Mouse (Mus musculus) hindlimb bud, embryonic 11.5 days (tissue): ENCODE results near the gene Snx12.
A peak's percentile ranks its signal among the peaks of the same experiment; 100 is the strongest.

Source experiments
- DNase-seq: peaks from one replicate; pipeline ENCODE4 v3.0.0-alpha.2; 2012; ENCODE audit warnings: low read depth, low spot score; ENCODE audit errors: extremely low spot score

Gene Snx12

DNA sequence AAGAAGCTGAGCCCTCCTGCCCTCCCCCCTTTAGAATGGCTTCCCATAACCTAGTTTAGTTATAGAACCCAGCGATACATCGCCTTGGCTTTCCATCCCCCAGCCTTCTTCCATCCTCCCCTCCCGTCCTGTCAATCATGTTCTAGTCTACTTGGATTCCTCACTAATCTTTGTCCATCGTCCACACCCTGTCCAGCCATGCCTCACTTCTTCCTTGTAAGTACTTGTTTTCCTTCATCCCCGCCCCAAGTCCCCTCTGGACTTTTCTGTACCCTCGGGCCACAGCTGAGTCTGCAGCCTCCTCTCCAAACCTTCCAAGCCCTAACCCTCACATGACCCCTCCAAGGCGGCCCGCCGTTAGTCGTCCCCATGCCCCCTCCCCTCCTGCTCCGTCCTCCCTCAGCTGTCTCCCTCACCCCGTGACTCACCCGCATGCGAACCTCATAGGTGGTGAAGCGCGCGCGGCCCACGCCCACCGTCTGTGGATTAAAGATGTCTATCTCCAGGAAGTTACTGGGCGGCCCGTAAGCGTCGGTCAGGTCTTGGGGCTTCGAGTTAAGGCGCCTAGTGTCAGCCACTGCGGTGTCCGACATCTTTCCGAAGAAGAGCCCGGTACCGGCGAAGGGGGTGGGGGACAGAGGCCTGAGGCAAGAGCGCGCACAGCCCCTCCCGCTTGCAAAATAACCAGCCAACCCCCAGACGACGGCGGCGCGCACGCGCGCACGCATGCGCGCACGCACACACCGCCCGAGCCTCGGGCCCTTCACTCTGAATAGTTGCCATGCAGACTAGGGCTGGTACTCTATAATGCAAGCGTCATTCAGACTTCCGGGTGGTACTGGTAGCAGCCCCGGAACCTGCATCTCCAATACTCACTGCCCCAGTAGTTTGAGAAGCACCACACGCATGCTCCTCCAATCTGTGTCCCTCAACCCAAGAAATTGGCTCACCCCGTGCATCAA, at the start of gene Snx12:
TSS of gene Snx12 (minus strand) at position 730 of the 962 bp plus-strand sequence.
- peak; percentile 73 for DNase-seq

DNA sequence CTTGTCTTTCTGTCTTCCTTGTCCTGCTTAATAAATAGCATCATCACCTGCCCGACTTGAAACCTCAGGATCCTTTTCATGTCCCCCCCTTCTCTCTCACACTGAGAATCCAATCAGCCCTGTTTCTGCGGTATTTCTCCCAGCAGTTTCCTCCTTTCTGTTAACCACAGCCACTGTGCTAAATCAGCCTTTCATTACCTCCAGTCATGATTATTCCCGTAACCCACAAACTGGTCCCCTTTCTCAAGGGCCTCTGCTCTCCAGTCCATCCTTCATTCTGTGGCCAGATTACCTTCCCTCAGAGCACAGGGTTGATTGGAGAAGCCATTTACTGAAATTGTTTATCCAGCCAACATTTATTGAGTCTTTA, 46.4 kb upstream of the Snx12 start, which contains the start of gene Gm20489:
TSS of gene Gm20489 (minus strand) at position 269 of the 370 bp plus-strand sequence.
- no peak for DNase-seq

DNA sequence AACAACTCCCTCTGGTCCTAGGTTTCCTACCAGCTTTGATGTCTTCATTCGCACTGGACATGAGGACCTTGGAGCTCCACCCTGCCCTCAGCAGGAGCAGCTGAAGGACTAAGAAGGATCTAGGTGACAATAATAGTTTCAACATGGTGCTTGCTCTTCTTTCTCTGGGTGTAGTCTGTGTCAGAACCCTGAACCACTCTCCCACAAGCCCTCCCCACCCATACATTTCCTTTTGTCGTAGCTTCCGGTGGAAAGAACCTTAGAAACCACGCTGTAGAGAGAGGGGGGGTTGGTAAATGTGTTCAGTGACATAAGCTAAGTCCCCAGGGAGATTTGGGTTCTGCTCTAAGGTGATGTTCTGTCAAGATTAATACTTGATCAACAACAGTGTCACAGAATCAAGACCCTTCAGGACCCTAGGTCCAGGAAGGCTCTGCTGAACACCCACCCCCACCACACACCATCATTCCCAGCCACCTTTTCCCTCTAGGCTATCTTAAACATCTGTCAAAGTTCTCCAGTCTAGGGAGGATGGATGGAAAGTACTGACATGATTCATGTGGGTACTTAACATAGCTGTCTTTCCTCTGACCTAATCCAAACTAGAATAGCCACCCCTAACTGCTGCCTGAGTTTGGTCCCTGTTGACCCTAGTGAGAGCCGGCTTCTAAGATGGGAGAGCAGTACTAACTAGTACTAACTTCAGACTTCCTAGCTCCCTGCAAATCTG, 45.8 kb upstream of the Snx12 start, which contains the start of gene Il2rg:
TSS of gene Il2rg (minus strand) at position 231 of the 730 bp plus-strand sequence.
- no peak for DNase-seq

DNA sequence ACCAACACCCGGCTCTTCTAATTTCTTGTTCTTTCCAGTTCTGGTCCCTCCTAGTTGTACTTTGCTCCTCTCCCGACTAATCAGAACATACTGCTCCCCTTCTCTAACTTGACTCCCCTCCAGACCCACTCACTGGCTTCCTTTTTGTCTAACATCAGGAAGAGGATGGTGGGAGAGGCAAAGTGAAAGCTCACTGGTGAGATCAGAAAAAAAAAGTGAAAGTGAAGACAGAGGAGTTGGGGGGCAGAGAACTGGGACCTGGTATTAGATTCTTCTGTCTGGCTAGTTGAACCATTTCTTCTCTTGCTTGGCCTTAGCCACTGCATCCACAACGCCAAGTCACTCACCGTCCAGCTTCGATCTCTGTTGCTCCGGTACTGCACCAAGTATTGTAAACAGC, 44.3 kb upstream of the Snx12 start:
- no peak for DNase-seq

DNA sequence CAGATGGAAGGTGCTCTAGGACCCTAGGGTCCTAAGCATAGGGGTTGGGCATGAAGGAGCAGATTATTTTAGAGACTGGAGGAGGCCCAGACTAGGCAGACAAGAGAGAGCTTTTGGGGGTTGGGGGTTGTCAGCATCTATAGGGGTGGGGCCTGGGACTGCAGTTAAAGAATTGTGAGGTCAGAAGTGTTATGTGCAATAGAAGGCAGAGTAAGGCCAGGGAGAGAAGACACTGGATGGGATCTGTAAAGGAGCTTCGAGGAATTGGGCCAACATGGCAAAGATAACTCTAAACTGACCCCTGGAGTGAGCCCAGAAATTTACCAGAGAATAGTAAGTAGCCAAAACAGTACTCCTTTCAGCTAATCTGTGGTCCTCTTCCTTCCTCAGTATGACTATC, 41.5 kb upstream of the Snx12 start, which contains the start of gene Gm614:
TSS of gene Gm614 (minus strand) at position 101 of the 400 bp plus-strand sequence.
- no peak for DNase-seq

DNA sequence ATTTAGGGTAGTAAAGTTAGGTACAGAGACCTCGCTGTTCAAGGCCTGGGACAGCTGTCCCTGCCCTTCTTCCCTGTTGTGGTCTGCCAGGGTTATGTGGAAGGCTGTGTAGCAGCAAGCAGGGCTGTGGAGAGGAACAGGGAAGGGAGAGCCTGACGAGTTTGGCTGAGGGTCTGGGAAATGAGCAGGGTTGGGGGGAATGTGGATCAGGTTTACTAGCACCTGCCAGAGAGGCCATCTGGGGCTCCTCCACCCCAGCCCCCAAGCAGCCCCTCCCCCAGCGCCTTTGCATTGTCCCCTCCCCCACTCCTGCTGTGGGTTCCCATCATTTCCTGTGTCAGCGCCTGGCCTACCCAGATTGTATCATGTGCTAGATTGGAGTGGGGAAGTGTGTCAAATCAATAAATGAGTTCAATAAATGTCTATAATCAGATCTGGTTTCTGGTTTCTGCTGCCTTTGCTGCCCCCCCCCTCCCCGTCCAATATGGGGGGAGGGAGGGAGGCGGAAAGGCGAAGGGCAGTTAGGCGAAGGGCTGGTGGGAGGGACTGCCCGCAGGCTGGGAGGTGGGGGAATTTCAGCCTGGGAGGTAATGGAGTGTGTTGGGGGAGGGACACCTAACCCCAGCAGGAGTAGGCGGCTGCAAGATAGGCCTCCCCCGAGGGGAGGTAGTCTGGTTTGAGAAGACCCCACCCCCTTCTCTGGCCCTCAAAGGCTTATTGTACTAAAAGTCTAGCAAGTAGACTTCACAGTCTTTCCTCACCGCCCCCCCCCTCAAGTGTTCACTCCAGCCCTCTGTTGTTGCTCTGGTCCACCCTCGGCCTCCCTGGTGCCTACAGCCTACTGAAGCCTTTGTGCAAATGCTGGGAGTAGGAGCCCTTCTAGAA, 38.3 kb upstream of the Snx12 start:
- DNase-seq, result peak; percentile 26

DNA sequence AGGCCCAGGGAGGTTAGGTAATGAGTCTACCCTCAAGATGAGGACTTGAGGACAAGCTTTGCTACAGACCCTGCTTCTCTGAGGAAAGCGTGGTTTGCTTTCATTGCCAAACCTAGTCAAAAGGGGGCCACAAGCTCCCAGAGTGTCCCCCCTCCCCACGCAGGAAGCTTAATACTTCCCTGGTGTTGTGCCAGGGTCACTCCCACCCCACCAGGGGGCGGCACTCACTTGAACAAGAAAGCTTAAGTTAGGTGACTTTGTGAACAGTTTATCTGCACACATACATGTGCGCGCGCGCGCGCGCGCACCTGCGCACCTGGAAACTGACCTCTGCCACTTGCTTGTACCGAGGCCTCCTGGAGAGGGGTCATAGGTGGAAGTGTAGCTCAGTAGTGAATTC, 34.2 kb upstream of the Snx12 start:
- no peak for DNase-seq

DNA sequence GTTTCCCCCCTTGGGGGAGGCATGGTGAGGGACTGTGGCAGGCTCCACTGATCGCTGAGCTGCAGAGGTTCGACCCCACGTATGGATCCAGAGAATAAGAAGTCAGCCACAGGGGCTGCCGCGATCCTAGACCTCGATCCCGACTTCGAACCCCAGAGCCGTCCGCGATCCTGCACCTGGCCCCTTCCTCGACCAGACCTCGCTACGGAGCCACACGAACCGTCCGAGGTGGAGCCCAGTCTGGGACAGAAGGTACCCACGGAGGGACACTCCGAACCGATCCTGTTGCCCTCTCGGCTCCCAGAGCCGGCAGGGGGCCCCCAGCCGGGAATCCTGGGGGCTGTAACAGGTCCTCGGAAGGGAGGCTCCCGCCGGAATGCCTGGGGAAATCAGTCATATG, 32.4 kb upstream of the Snx12 start:
- no peak for DNase-seq

DNA sequence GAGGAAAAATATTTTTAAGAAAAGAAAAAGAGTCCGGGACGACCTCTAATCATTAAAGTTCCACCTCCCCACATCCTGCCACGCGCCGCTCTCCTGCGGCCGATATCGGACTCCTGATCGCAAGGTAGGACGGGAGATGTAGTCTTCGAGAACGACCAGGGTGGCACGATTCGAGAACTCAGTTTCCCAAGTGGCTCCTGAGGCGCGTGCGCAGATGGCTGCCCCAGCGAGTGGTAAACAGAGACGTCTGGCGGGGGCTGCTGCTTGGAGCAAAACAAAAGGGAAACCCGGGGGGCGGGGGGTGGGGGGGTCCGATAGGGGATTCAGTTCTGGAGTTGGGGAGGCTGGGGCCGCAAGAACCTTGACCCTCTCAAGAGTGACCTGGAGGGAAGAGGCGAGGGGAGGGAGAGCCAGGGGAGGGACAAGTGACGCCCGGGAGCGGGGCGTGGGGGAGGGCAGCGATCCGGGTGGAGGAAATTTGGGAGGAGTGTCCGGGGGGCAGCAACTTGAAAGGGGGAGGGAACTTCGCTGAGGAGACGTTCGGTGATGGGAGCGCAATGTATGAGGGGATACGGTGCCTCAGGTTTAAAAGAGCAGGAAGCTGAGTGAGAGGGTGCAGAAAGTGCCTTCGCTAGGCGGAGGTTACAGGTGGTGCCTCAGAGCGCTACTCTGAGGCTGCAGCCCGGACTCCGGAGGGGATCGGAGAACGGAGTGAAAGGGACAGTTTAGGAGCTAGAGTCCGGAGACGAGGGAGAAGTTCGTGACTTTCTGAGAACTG, 31.8 kb upstream of the Snx12 start, which contains the start of gene Foxo4:
TSS of gene Foxo4 (plus strand) at position 577 of the 778 bp plus-strand sequence.
- peak; percentile 54 for DNase-seq

DNA sequence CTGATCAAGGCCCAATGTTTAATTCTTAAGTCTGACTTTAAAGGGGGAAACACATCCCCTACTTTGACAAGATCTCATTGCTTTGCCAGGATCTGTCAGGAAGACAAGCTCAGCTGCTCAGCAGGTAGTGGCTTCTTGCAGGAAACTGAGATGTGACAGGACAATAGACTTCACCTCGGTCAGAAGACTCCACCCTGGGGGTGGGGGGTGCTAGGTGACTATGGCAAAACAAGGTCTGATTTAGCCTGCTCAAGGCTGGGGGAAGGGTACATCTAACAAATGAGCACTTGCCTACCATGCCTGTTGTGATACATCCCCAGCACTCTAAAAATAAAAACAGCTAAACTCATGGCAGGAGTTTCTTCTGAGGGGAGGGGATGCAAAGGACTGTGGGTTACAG, 22.6 kb upstream of the Snx12 start:
- no peak for DNase-seq

DNA sequence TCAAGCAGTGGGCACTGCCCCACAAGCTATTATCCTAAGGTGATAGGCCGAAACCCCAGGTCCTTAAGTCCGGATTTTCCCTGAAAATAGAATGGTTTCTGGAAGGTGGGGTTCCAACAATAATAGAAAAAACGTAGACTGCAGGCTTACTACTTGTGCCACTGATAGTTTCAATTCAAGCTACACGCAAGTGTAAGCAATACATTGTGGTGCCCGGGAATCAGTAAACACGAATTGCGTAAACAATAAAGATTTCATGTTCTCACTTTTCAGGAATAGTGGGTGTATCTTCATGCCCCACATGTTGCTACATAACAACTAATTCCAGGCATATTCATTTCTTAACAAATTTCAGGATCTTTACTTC, 416 bp upstream of the Snx12 start:
- DNase-seq, result no peak

DNA sequence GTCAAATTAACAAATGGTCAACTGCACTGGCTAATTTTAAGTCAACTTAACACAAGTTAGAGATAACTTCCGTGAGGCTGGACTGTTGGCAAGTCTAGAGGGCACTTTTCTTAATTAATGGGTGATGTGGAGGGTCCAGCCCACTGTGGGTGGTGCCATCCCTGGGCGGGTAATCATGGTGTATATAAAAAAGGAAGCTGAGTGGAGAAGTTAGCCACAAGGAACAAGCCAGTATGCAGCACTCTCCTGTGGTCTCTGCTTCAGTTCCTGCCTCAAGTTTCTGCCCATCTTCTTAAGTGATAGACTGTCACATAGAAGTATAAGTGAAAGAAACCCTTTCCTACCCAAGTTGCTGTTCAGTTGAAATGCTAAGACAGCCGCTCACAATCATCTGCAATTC, 33.1 kb downstream of the Snx12 start:
- no peak for DNase-seq

DNA sequence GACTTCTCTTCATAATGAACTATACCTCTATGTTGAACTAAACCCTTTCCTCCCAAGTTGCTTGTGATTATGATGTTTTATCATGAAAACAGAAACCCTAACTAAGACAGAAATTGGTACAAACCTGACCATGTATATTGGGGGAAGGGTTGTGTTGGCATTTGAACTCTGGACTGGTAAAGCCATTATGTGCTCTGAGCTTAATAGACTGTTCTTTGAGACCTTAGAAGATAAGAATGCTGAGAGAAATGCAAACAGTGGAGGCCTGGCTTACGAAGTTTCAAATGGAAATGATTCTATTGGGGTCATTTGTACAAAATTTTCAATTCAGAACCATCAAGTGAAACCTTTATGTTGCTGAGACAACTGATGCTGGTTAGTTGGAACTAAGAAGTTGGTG, 34.7 kb downstream of the Snx12 start:
- no peak for DNase-seq

DNA sequence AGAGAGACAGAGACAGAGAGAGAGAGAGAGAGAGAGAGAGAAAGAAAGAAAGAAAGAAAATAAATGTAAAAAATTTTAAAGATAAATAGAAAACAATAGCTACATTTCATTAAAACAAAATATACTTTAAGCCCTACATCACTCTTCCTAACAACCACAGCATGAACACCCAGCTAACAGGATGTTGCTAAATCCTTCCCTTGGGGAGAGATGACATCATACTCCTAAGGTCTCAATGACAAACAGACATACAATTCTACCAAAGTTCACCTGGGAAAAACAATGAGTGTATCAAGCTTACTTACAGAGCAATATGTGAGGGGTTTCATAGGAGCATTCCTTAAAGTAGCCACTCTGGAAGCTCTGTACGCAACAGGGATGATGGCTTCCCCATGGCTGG, 49.0 kb downstream of the Snx12 start:
- DNase-seq, result no peak

DNA sequence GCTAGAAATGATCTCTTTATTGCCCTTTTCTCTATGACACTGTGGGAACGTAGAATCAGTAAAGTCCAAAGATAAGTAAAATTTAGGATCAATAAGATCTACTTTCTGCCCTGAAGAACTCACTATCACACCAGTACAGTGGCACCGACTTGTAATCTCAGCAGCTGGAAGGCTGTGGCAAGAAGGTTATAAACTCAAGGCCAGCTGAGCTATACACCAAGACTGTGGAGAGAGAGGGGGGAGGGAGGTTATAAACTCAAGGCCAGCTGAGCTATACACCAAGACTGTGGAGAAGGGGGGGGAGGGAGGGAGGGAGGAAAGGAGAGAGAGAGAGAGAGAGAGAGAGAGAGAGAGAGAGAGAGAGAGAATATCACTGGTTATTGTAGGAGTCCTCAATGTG, 53.9 kb downstream of the Snx12 start:
- no peak for DNase-seq

DNA sequence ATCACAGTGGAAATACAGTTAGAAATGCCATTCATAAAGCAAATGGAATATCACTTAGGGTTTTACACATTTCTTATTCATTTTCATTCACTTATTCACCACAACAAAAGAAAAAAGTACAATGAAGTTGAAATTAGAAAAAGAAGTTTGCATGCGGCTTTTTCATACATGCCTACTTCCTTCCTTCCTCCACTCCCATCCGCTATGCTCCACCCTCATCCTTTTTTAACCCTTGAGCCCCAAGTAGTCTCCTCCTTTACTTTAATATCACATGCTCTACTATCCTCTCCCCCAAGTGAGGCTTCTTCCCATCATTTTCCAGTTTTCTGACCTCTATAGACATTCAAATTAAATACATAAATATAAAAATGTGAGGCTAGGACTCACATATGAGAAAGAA, 58.6 kb downstream of the Snx12 start:
- DNase-seq, result no peak

DNA sequence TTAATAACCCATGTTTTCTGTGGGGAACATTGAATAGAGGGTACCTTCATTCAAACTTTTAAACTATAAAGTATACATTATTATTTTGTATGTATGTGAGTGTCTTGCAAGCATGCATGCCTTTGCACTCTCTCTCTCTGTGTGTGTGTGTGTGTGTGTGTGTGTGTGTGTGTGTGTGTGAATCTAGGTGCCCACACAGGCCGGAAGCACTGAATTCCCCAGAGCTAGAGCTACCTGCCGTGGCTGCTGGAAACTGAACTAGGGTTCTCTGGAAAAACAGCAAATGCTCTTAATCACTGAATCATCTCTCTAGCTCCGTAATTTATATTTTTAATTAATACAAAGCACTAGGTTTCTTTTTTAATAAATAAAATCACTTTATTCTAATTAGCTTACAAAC, 59.1 kb downstream of the Snx12 start:
- DNase-seq, result no peak

DNA sequence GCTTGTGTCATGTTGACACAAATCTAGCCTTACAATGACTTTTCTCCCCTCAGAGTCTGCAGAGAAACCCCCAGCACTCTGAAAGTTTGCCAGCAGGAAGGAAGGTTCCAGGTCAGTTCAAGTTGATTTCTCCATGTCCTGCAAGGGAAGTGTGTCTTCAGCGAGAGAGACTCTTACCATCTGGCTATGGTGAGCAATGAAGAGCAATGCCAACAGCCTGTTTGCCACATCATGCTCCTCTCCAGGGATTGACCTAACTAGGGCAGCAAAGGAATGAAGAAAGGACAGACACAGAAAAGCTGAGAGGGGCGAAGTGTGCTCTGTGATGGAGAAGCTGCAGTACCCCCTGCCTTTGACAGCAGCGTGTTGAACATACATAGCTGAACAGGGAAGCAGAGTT, 59.8 kb downstream of the Snx12 start:
- no peak for DNase-seq

DNA sequence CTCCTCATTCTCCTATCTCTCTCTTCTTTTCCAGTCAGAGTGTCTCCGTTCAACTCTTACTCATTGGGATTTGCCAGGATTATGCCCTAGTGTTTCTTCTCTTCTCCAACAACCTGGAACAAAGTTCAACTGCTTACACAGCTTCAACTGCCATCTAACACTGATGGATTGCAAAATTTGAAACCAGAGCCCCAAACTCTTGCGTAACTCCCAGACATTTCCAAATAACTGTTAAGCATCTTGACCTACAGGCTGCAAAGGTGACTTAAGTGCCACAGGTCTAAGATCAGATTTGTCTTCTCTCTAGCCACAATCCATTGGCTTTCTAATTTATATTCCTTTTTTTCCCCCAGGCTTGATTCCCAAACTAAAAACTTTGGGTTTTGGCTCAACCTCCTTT, 64.9 kb downstream of the Snx12 start:
- DNase-seq, result no peak

DNA sequence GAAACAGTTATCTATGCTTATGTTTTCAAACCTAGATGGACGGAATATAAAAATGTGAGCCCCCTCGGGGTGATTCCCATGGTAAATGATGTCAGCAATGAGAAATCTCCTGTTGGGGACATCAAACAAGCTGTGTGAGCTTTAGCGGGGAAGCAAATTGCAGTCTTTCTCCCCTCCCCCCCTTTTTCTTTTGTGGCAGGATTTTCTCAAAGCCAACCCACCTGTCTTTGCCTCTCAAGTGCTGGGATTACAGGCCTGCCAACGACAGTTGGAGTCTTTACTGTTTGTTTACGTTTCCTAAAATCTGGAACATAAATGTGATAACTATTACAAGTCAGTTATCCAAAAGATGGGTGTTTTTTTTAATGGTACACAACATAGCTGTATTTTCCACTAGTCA, 66.0 kb downstream of the Snx12 start:
- no peak for DNase-seq
